ENCODE assay signal across 13 mouse cellular contexts in the genomic region with DNA sequence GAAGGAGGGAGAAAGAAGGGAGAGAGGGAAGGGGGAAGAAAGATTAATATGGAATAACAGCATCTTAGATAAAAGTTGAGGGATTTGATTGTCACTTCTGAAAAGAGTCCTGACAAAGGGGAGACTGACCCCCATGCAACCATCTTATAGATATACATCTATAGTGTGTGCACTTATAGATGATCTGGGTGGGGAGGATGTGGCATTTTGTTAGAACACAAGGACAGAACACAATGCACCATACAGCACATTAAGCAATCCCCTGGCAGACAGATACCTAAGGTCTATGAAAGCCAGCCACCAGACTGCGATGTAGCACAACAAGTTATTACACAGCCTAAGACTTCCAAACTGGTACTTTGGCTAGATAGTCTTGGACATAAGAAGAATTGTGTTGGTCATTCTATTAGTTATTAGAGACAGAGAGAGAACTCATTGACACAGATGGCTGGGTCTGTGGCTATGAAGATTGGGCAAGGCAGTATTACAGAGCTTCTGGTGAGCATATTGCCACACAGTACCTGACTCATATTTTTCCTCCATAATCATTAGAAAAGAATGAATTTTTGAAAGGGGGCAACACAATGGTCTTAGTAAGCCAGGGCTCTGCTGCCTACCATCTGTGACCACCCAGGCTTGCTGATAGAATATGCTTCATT.
"Had no signal": no experiment of that assay in that cellular context is flagged by ENCODE, and none has a peak within 500 bp of the region (broad histone marks: within the 10 kb centered on the region; RNA-seq: fewer than 3 reads in every experiment).

No protein-coding gene starts in this region.

- H3K4me1 ChIP-seq: neural tube, embryonic 12.5 days had no signal

- H3K9me3 ChIP-seq: limb, embryonic 15.5 days; neural tube, embryonic 12.5 days had no signal

- H3K27ac ChIP-seq: limb, embryonic 15.5 days; liver, embryonic 14.5 days; neural tube, embryonic 12.5 days; stomach, postnatal 0 days had no signal

- H3K27me3 ChIP-seq: limb, embryonic 15.5 days; neural tube, embryonic 12.5 days had no signal

- H3K9ac ChIP-seq: limb, embryonic 15.5 days; liver, embryonic 14.5 days; lung, embryonic 14.5 days; neural tube, embryonic 12.5 days had no signal

- DNase-seq: kidney, postnatal 36 days; layer of hippocampus, adult 9-11 months; layer of hippocampus, postnatal 36 days; lung, embryonic 14.5 days; lung, postnatal 10 days; lung, postnatal 4 days; midbrain, embryonic 14.5 days; thymus, adult 18-20 months; thymus, postnatal 14 days had no signal

- H3K4me3 ChIP-seq: limb, embryonic 15.5 days; neural tube, embryonic 12.5 days had no signal

- H3K36me3 ChIP-seq: limb, embryonic 15.5 days; neural tube, embryonic 12.5 days had no signal

- H3K4me2 ChIP-seq: limb, embryonic 15.5 days; lung, embryonic 14.5 days; neural tube, embryonic 12.5 days had no signal
